Mouse (Mus musculus) lung, postnatal 25 days (tissue): Measurements from ENCODE around the gene Tra2a.
"Not testable (repeated sequence)": the region's sequence is repeated elsewhere in the genome, so short reads cannot be mapped to it uniquely, and the experiment has no call there.

Source experiments
- DNase-seq: peaks from one replicate; pipeline ENCODE4 v3.0.0; 2022; ENCODE audit warnings: low spot score

Gene Tra2a

GRCm38 (mm10) chr6:49263847-49264243 is at the start of gene Tra2a:
Tra2a (minus strand) TSS chr6:49264033.
- peak; percentile 98 for DNase-seq

DNA sequence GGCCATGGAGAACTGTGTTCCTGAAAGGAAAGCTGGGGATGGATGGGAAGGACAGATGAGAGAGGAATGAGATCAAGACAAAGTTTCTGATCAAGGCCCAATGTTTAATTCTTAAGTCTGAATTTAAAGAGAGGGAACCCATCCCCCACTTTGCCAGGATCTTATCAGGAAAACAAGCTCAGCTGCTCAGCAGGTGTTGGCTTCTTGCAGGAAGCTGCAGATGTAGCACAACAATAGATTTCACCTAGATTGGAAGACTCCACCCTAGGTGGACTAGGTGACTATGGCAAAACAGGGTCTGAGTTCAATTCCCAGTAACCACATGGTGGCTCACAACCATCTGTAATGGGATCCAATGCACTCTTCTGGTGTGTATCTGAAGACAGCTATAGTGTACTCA is 34.5 kb upstream of the Tra2a start:
- no peak for DNase-seq

DNA sequence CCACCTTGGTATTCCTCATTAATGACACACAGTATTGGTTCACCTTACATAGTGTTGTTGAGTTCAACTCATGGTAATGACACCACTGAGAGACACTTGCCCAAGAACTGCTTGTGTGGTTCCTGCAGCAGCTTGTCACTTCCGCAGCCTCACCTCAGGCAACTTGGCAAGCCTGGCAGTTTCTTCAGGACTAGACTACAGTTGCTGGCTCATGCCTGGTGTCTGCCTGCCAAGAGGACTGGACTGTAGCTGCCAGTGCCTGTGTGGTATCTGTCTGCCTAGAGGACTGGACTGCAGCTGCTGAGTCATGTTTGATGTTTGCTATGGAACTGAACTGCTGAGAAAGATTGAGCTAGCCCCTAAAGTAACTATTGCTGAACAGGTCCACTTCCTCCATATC is 18.3 kb upstream of the Tra2a start:
- no peak for DNase-seq

DNA sequence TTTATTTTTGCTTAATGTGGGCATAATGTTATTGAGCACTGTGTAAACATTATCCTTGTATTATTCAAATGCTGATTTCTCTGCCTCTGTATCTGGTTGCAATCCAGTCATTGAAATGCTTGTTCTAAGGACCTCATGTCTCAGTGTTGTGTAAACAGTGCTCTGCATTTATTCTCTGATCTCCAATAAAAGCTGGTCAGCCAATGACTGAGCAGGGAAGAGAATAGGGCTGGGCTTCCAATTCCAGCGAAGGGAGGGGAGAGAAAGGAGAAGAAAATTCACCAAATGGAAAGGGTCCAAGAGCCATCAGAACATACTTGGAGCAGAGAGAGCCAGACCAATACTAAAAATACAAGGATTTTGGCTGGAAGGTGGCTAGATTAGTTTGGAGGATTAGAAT is 17.1 kb upstream of the Tra2a start:
- no peak for DNase-seq

DNA sequence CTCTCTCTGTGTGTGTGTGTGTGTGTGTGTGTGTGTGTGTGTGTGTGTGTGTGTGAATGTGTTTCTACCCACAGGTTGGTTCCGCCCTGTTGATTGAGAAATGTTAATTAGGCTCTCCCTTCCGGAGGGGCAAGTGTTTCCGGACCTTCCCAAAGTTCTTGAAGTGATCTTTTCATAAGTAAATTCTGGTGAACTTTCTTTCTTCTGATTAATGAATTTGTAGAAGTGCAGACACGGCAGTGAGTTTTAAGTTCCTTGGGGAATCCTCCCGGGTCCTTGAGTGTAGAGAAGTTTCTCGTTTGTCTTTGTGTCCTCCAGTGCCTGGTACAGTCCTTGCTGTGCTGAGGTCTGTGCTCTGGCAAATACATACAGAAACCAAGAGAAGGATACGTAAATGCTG is 11.5 kb upstream of the Tra2a start:
- DNase-seq: no peak

GRCm38 (mm10) chr6:49274416-49275091 is 10.7 kb upstream of the Tra2a start:
- no peak for DNase-seq

- DNase-seq: no peak
Observed at GRCm38 (mm10) chr6:49273934-49274333, 10.1 kb upstream of the Tra2a start.

- no peak for DNase-seq
Observed at GRCm38 (mm10) chr6:49272863-49273262, 9.0 kb upstream of the Tra2a start.

GRCm38 (mm10) chr6:49271815-49272214 is 8.0 kb upstream of the Tra2a start:
- DNase-seq: no peak

- no peak for DNase-seq
Observed at GRCm38 (mm10) chr6:49269923-49270322, 6.1 kb upstream of the Tra2a start.

- peak; percentile 84 for DNase-seq
Observed at GRCm38 (mm10) chr6:49269200-49269599, 5.4 kb upstream of the Tra2a start.

- DNase-seq: no peak
Observed at GRCm38 (mm10) chr6:49267686-49268085, 3.9 kb upstream of the Tra2a start.

DNA sequence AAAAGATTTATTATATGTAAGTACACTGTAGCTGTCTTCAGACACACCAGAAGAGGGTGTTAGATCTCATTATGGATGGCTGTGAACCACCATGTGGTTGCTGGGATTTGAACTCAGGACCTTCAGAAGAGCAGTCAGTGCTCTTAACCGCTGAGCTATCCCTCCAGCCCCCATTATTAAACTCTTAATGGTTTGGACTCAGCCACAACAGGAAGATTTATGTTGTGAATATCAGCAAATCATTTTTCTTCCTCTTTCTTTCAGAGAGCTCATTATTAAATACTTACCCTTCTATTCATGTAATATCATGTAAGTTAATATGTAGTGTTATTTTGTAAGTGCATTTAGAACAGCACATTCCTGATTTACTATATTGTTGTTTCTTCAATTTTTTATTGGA is 1.4 kb upstream of the Tra2a start:
- DNase-seq: not testable (repeated sequence)

GRCm38 (mm10) chr6:49264446-49264845 is 613 bp upstream of the Tra2a start:
- DNase-seq: not testable (repeated sequence)

GRCm38 (mm10) chr6:49263081-49263846 is 569 bp downstream of the Tra2a start:
- peak; percentile 80 for DNase-seq

DNA sequence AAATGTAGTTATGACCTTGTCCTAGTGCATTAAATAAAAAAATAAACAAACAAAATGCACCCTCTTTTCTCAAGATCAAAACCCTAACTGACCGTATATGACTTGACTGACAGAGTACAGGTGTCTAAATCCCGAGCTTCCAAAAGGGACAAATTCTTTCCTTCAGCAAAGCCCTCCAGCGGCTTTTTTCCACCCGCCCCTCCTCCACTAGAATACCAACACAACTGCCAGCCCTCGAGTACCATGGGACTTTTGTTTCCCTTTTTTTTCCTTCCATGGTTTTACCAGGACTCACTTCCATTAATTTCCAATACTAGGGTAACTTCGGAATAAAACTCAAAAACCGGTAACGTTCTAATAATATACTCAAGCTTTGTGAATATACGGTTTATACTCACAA is 1.4 kb downstream of the Tra2a start:
- no peak for DNase-seq

- DNase-seq: no peak
Observed at GRCm38 (mm10) chr6:49259711-49260110, 4.1 kb downstream of the Tra2a start.

DNA sequence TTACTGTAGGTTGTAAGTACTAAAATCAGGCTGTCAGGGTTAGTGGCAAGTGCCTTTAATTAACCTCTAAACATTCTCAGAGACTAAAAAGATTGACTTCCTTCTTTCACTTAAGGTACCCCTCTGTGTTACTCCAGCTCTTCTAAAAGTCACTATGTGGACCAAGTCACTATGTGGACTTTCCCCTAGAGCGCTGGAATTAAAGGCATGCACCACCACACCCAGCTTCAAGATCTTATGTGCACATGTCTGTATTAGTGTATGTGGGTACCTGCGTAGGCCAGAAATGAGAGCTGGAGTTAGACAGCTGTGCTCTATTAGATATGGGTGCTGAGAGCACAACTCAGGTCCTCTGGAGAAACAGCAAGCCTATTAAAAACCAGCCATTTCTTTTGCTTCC is 6.0 kb downstream of the Tra2a start:
- DNase-seq: no peak

- no peak for DNase-seq
Observed at GRCm38 (mm10) chr6:49252207-49252606, 11.6 kb downstream of the Tra2a start.

- DNase-seq: no peak
Observed at GRCm38 (mm10) chr6:49251199-49251598, 12.6 kb downstream of the Tra2a start.

GRCm38 (mm10) chr6:49247246-49247645 is 16.6 kb downstream of the Tra2a start:
- DNase-seq: peak; percentile 39

- DNase-seq: no peak
Observed at GRCm38 (mm10) chr6:49242331-49242730, 21.5 kb downstream of the Tra2a start.

- no peak for DNase-seq
Observed at GRCm38 (mm10) chr6:49241562-49241961, 22.3 kb downstream of the Tra2a start.

DNA sequence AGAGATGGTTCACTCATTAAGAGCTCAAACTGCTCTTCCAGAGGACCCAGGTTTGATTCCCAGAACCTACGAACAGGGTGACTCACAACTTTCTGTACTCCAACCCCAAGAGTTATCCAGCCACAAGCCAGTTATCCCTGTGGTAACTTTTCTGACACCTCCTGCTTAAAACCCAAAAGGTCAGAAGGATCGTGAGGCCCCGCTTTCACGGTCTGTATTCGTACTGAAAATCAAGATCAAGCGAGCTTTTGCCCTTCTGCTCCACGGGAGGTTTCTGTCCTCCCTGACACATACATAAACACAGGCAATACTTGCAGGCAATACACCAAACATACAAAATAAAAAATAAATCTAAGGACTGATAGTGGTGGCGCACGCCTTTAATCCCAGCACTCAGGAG is 27.5 kb downstream of the Tra2a start:
- peak; percentile 100 for DNase-seq
